Mouse (Mus musculus) heart, postnatal 14 days (tissue): ENCODE data around the gene B3gat2. TPM values are rescaled to one million over a fixed set of nuclear protein-coding genes. Genes with fewer than 3 reads are reported as not detected.

ENCODE experiments used
- total RNA-seq, 2 experiments: library from RNA; stranded (reverse); gene quantifications; 2 replicates each; pipeline ENCODE4 v1.2.3; 2021

The B3gat2 gene
- total RNA-seq, 2 experiments from 2014 or later = not detected

Other genes starting within 250 kb of the B3gat2 start
- gene Smap1, start 160.6 kb downstream of the B3gat2 start, total RNA-seq = 10 to 100 TPM; 28.4 to 28.6 TPM
- 10 to 100 TPM; 66.8 to 70.0 TPM for gene Sdhaf4, start 243.9 kb downstream of the B3gat2 start, total RNA-seq